Mouse (Mus musculus) embryonic facial prominence, embryonic 14.5 days (tissue): ENCODE measurements around the gene Agpat1. TPM values are rescaled to one million over a fixed set of nuclear protein-coding genes. Genes with fewer than 3 reads are reported as not detected.

Source experiments
- ATAC-seq: fragments of 200-750 bp; cut with Nextera tagmentation; 2 replicates; pipeline ENCODE4 v1.8.0; 2017; ENCODE audit warnings: low read depth, moderate number of reproducible peaks, moderate TSS enrichment
- DNase-seq: peaks from one replicate; pipeline ENCODE4 v3.0.0-alpha.2; 2015; ENCODE audit warnings: low spot score
- H3K27ac ChIP-seq: fragments of 300-500 bp; sonication (generic); replicated peaks from 2 replicates; pipeline ENCODE4 v1.5.1; 2014; ENCODE audit warnings: low read depth, mild to moderate bottlenecking, low read length, moderate library complexity
- H3K27me3 ChIP-seq: fragments of 300-500 bp; sonication (generic); replicated peaks from 2 replicates; pipeline ENCODE4 v1.6.1; 2014; ENCODE audit warnings: low read length; ENCODE audit not compliant: control insufficient read depth, insufficient read depth
- H3K36me3 ChIP-seq: fragments of 300-500 bp; sonication (generic); 2 replicates; pipeline ENCODE4 v1.6.1; 2014; ENCODE audit warnings: low read length, mixed read lengths; ENCODE audit not compliant: control insufficient read depth, insufficient read depth
- H3K4me1 ChIP-seq: fragments of 300-500 bp; sonication (generic); 2 replicates; pipeline ENCODE4 v1.6.1; 2014; ENCODE audit warnings: antibody characterized with exemption, low read length; ENCODE audit not compliant: control insufficient read depth, insufficient read depth
- H3K4me2 ChIP-seq: fragments of 300-500 bp; sonication (generic); 2 replicates; pipeline ENCODE4 v1.6.1; 2014; ENCODE audit warnings: low read depth, mild to moderate bottlenecking, low read length, moderate library complexity, mixed read lengths
- H3K4me3 ChIP-seq: fragments of 300-500 bp; sonication (generic); 2 replicates; pipeline ENCODE4 v1.5.1; 2014; ENCODE audit warnings: low read depth, mild to moderate bottlenecking, low read length
- H3K9ac ChIP-seq: fragments of 300-500 bp; sonication (generic); 2 replicates; pipeline ENCODE4 v1.6.1; 2014; ENCODE audit warnings: low read depth, mild to moderate bottlenecking, low read length, moderate library complexity, mixed read lengths
- H3K9me3 ChIP-seq: fragments of 300-500 bp; sonication (generic); 2 replicates; pipeline ENCODE4 v1.6.1; 2016; ENCODE audit warnings: low read length; ENCODE audit not compliant: control insufficient read depth
- WGBS: fragments of 180-500 bp; shearing (Covaris S2); extraction: QIAGEN DNeasy Blood & Tissue Kit; methylation state at CpG from one replicate; pipeline ENCODE4 v1.1.7; 2014; 5-methylcytosine and 5-hydroxymethylcytosine counted together
- polyA plus RNA-seq: library from polyadenylated mRNA; unstranded; fragments of >200 nt; fragmentation: Nextera tagmentation; extraction: Ambion mirVana; gene quantifications from 2 replicates; pipeline ENCODE4 v1.2.1, GENCODE M21; 2014

Gene Agpat1
- polyA plus RNA-seq, 1 experiment from 2014 or later, result 54.8 TPM

- Histone ChIP-seq H3K27me3 (no peaks in the 10 kb centered on the region), H3K27ac (peak within 1 kb of the TSS; percentile 40; the same call in 1 of the 2 replicates), H3K9ac (peak within 1 kb of the TSS; percentile 89), H3K4me2 (peak within 1 kb of the TSS; percentile 88), H3K9me3 (no peaks in the 10 kb centered on the region), H3K4me1 (peaks cover 20% of the 10 kb centered on the region), H3K36me3 (peaks cover 28% of the 10 kb centered on the region), H3K4me3 (peak within 1 kb of the TSS; percentile 95)
- WGBS, result 2% methylated on average over 49 of the region's 66 CpGs
- DNase-seq, result peak; percentile 100
- peak; percentile 98 for ATAC-seq
Observed at GRCm38 (mm10) chr17:34646906-34647787, 43.1 kb downstream of the Agpat1 start, which contains the start of gene Atf6b. Gene Atf6b (plus strand): TSS chr17:34647146.

- WGBS, result 78% methylated on average over 16 of the region's 16 CpGs
- Histone ChIP-seq H3K9ac (0 out of 2 replicates have a peak overlapping the region, but pooled peaks have one; percentile 89), H3K36me3 (peaks cover 38% of the 10 kb centered on the region), H3K4me2 (peak overlapping the region; percentile 88), H3K27me3 (no peaks in the 10 kb centered on the region), H3K4me1 (peaks cover 20% of the 10 kb centered on the region), H3K9me3 (no peaks in the 10 kb centered on the region), H3K4me3 (peak overlapping the region; percentile 95), H3K27ac (no peak overlapping the region)
- ATAC-seq, result no peak
- DNase-seq, result no peak
Observed at GRCm38 (mm10) chr17:34648141-34648890, 44.3 kb downstream of the Agpat1 start.

- Histone ChIP-seq H3K4me2 (no peak overlapping the region), H3K9ac (no peak overlapping the region), H3K36me3 (peaks cover 39% of the 10 kb centered on the region), H3K4me1 (peaks cover 18% of the 10 kb centered on the region), H3K9me3 (no peaks in the 10 kb centered on the region), H3K27ac (no peak overlapping the region), H3K4me3 (no peak overlapping the region), H3K27me3 (no peaks in the 10 kb centered on the region)
- no peak for ATAC-seq
- WGBS, result 86% methylated on average over 18 of the region's 18 CpGs
- DNase-seq, result no peak
Observed at GRCm38 (mm10) chr17:34649106-34649864, 45.2 kb downstream of the Agpat1 start.

- Histone ChIP-seq H3K27me3 (no peaks in the 10 kb centered on the region), H3K4me3 (no peak overlapping the region), H3K4me2 (no peak overlapping the region), H3K9ac (no peak overlapping the region), H3K9me3 (no peaks in the 10 kb centered on the region), H3K36me3 (peaks cover 42% of the 10 kb centered on the region), H3K4me1 (peaks cover 12% of the 10 kb centered on the region), H3K27ac (no peak overlapping the region)
- DNase-seq (no peak), ATAC-seq (no peak)
- WGBS, result 87% methylated on average over 13 of the region's 14 CpGs
Observed at GRCm38 (mm10) chr17:34650781-34651180, 46.7 kb downstream of the Agpat1 start.

- no peak for ATAC-seq
- Histone ChIP-seq H3K9me3 (no peaks in the 10 kb centered on the region), H3K27ac (no peak overlapping the region), H3K4me2 (no peak overlapping the region), H3K9ac (no peak overlapping the region), H3K4me3 (no peak overlapping the region), H3K27me3 (no peaks in the 10 kb centered on the region), H3K4me1 (peaks cover 14% of the 10 kb centered on the region), H3K36me3 (peaks cover 42% of the 10 kb centered on the region)
- DNase-seq, result no peak
- 64% methylated on average over 19 of the region's 19 CpGs for whole genome bisulfite sequencing
Observed at GRCm38 (mm10) chr17:34651507-34652221, 47.6 kb downstream of the Agpat1 start.

GRCm38 (mm10) chr17:34652546-34652945, 48.5 kb downstream of the Agpat1 start:
- DNase-seq (no peak), ATAC-seq (no peak)
- no peak overlapping the region for H3K9ac ChIP-seq
- 87% methylated on average over 10 of the region's 10 CpGs for WGBS
- H3K27me3 ChIP-seq, result no peaks in the 10 kb centered on the region
- H3K4me1 ChIP-seq, result peaks cover 14% of the 10 kb centered on the region
- H3K4me3 ChIP-seq, result no peak overlapping the region
- H3K36me3 ChIP-seq, result peaks cover 42% of the 10 kb centered on the region
- no peak overlapping the region for H3K27ac ChIP-seq
- no peaks in the 10 kb centered on the region for H3K9me3 ChIP-seq
- no peak overlapping the region for H3K4me2 ChIP-seq

- ATAC-seq, result no peak
- Histone ChIP-seq H3K4me2 (no peak overlapping the region), H3K4me1 (peaks cover 9% of the 10 kb centered on the region), H3K27me3 (no peaks in the 10 kb centered on the region), H3K27ac (no peak overlapping the region), H3K36me3 (peaks cover 42% of the 10 kb centered on the region), H3K4me3 (no peak overlapping the region), H3K9ac (no peak overlapping the region), H3K9me3 (no peaks in the 10 kb centered on the region)
- DNase-seq, result no peak
- WGBS, result 88% methylated on average over 8 of the region's 8 CpGs
Observed at GRCm38 (mm10) chr17:34652985-34653384, 48.9 kb downstream of the Agpat1 start.
